Mouse (Mus musculus): ENCODE measurements around the gene Eif5a.
"Not testable (repeated sequence)": the region's sequence is repeated elsewhere in the genome, so short reads cannot be mapped to it uniquely, and the experiment has no call there.

Gene Eif5a

DNA sequence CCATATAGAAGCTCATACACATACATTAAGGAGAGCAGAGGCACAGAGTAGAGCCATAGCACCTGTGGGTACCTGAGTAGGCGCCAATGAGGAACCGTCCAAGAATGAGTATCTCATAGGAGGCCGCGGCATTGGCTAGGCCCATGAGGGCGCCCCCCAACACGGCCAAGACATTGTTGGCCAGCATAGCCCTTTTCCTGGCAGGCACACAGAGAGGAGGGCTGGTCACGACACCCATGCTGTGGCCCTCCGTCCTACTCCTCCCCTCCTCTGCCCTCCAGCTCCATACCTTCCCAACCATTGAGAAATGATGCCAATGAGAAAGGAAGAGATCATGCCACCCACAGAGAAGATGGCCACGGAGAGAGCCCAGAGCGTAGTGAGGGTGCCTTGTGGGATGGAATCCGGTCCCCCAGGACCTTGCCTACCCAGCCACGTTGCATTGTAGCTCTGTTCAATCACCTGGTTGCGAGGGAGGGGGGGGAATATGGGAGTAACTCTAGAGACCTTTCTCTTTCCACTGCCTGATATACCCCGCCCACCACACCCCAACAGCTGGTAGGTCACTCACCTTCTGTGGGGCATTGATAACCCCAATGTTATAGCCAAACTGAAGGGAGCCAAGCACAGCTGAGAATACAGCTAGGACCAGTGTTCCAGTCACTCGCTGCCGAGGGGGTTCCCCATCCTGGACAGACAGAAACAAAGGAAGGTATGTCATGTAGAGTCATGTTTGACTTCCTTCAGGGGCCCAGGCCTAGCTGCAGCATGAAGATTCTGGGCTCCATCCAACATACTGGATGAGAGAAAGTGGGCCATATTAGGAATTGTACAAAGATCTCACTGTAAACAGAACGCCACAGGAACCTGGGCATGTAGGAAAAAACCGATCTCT, 24.5 kb upstream of the Eif5a start:
- DNase-seq (ENCODE audit: low read depth, low spot score): no peak

DNA sequence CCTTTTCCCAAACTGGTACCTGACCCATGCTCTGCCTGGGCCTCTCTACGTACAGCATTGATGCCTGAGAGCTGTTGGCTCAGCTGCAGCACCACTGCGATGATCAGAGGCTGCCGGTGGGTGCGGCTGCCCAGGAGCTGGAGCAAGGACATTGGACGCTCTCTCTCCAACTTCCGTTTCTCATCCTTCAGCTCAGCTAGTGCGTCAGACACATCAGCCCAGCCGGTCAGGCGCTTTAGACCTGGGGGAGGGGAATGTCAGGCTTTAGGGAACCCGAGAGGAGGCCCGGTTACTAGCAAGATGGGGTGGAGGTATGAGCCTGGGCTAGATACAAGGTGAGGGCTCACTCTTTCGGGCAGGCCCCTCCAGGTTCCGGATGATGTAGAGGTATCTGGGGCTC, 23.5 kb upstream of the Eif5a start:
- DNase-seq (ENCODE audit: low read depth, low spot score): no peak

DNA sequence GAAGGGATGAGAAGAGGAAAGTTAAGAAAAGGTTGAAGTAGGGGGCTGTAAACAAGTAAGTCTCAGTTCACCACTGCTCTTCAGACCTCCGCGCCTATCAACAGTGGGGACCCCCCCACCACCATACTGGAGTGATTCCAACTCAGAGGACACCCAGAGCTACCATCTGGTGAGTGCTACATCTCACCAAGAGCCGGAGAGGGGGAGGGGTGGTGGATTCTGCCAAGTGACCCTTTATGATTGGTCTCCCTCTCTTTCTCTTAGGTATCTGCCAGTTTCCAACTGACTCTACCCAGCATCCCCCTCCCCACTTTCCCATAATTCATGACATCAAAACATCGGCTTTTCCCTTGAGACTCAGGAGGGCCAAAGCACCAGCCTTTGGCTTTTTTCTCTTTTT, 19.2 kb upstream of the Eif5a start:
- no peak for DNase-seq (ENCODE audit: low read depth, low spot score)

DNA sequence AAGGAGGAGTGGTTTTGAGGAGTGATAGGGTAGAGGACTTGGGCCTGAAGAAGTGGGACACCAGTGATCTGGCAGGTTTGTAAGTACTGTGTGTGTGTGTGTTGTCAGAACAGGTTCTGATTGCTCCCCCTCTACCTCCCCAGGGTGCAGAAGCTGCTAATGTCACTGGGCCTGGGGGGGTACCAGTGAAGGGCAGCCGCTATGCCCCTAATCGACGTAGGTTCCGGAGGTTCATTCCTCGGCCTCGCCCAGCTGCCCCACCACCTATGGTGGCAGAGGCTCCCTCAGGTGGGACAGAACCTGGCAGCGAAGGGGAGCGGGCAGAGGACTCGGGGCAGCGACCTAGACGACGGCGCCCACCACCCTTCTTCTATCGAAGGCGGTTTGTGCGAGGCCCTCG, 18.0 kb upstream of the Eif5a start:
- no peak for DNase-seq (ENCODE audit: low read depth, low spot score)

DNA sequence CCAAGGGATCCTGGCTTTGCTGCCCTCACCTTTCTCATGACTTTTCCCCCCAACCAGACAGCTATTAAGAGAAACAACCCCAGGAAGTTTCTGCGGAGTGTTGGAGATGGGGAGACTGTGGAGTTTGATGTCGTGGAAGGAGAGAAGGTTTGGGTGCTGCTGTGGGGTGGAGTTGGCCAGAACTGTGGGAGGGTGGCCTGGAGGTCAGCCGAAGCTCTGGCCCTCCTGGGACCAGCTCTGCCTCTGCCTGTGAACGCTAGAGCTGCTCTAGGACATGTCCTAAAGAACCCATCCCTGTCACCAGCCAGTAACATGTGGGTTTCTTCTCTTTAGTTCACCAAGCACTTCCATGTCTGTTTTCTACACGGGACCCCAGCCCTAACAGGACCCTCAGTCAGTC, 17.4 kb upstream of the Eif5a start:
- DNase-seq (ENCODE audit: low read depth, low spot score): no peak

DNA sequence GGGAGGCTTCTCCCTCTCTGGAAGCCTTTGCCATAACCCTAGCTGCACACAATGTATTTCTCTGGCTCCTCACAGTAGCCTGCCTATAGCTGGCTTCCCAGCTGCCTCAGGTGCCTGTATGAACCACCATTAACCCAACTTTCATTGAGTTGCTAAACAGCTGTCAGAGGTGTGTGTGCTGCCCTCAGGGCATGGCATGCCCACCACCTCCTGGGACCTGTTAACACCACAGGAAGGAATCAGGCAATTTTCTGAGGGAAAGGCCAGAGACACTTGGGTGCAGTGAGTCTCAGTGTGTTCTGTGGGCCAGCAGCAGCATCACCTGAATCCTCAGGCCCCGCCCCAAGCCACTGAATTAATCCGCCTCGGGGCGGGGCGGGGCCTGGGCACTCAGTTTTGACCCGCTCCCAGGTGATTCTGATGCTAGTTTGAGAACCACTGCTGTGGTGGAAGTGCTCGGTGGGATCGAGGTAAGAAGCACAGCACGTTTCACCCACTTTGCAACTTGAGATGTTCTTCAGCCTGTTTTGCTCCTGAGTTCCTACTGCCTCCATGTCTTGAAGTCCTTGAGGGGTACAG, 16.7 kb upstream of the Eif5a start:
- no peak for DNase-seq (ENCODE audit: low read depth, low spot score)

DNA sequence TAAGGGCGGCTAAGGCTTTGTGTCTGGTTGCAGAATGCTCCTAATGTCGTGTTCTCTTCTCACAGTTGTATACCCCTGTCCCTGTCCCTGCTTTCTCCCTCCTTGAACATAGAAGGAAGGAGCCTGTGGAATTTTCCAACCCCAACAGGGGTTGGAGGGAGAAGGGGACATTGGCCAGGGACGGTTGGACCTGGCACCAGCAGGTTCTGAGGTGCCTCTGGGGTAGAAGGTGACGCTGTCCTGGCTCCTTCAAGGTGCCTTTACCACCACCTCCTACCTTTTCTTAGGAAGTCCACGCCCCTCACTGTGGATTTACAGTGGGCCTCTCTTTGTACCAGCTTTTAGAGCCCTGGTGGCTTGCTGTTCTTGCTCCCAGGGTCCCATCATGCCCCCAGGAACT, 16.1 kb upstream of the Eif5a start:
- no peak for DNase-seq (ENCODE audit: low read depth, low spot score)

DNA sequence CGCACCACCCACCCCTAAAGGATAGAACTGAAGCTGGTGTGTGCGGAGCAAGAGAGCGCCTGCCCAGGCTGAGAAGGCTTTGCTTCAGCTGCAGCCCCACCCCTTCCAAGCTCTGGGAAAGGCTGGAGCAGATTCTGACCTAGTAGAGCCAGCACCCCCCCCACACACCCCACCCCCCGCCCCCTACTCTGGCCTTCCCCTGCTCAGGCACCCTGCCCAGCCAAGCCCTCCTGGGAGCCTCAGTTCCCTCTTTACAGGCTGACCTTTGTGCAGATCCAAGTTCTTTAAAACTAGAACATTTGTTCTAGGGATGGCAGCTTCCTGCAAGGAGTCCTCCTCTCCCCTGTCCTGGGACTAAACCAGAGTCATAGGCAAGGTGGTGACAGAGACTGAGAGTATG, 15.6 kb upstream of the Eif5a start:
- DNase-seq (ENCODE audit: low read depth, low spot score): no peak

DNA sequence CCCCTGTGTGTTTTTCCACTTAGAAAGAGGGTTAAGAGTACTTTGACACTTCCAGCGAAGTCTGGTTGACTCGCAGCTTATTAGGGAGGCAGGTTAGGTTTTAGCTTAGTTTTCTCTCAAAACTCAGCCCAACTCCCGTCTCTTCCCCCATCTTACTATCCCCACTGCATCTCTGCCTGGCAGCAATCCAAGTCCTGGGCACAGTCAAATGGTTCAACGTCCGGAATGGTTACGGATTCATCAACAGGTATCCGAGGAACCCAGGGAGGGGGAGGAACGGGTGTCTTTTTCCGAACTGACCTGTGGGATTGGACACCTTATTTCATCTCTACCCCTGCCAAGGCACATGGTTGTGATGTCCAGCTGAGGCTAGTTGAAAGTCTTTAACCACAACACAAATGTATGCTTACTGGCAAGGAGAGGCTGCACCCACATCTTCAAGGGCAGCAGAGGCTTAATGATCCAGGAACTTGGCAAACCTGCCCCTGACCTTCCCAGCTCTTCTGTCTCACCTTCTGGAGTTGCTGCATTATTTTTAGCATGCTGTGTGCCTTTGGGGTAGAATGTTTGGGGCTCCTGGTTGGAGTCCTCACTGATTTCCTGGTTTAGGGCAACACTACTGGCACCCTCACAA, 15.1 kb upstream of the Eif5a start:
- no peak for DNase-seq (ENCODE audit: low read depth, low spot score)

DNA sequence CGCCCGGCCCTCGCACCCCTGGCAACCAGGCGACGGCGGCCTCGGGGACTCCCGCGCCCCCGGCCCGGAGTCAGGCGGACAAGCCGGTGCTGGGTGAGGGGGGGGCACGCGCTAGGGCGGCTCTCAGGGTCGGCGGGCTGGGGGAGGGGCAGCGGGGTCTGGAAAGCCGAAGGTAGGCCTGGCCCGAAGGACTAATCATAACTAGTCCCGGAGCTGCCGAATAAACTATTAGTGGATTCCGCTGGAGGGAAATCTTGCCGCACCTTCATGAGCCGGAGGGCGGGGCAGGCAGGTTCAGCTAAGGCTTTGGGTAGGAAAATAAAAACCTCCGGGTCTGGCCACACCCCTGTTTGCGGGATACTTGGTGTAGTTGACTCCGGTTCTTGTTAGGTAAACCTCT, 14.4 kb upstream of the Eif5a start:
- no peak for DNase-seq (ENCODE audit: low read depth, low spot score)

DNA sequence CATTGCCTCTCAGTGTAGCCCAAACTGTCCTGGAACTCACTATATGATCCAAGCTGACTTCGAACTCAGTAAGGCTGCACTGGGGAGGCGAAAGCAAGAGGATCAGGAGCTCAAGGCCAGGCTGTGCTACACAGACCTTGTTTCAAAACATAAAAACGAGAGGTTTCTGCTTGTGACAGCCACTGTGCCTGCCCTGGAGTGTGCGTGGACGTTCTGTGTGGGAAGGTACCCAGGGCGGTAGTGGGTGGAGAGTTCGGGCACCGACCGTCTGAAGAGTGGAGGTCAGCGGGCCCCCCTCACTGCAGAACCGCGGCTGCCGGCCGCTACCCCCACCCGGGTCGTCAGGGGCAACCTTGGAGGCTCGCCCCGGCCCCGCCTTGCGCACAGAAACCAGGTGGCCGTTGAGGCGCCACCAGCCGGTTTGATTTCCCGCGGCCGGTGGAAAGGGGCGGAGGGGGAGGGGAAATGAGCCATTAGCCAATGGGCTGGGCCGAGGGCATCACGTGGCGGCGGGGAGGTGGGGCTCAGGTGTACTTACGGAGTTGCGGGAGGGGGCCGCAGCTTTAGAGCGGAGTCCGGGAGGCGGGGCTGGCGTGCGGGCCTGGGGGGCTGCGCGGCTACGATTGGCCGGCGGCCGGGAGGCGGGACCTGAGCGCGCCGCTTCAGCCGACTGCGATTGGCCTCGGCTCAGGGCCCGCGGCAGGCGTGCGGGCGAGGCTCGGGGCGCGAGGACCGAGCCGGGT, 13.6 kb upstream of the Eif5a start, which contains the start of gene Ybx2:
Gene Ybx2, plus strand, starts transcription at position 660 of the 743 bp plus-strand sequence.
- peak; percentile 62 for DNase-seq (ENCODE audit: low read depth, low spot score)

DNA sequence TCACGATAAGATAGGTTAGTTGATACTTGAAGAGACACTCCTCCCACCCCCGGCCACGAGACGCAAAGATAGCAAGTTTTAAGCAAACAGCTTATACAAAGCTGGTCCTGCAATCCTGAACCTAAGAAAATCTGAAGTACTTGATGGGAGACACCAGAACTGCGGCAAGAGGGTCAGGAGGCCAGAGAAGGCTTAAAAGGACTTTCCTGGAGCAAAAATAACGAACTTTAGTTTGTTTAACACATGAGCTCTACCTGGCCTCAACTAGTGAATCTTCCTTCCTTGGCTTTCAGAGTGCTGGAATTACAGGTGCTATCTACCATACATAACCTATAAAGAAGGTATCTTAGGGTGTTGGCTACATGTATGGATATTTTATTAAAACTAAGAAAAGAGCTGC, 12.9 kb upstream of the Eif5a start:
- no peak for DNase-seq (ENCODE audit: low read depth, low spot score)

DNA sequence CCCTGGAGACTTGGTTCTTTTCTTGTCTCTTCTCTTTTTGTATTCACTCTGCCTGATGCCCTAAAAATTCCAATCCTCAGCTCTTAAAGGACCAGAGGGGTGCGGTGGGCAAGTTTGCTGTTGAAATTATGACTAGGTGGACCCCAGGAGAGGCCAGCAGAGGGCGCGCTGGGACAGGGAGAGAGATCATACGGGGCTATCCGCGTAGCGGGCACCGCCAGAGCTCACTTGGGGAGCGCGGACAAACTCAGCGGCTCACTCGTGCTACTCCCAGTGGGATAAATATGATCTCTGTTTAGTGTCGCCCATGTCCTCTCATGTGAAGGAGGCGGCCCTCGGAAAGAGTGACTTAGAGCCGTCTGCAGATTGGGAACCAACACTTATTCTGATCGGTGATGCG, 12.4 kb upstream of the Eif5a start:
- DNase-seq (ENCODE audit: low read depth, low spot score): no peak

DNA sequence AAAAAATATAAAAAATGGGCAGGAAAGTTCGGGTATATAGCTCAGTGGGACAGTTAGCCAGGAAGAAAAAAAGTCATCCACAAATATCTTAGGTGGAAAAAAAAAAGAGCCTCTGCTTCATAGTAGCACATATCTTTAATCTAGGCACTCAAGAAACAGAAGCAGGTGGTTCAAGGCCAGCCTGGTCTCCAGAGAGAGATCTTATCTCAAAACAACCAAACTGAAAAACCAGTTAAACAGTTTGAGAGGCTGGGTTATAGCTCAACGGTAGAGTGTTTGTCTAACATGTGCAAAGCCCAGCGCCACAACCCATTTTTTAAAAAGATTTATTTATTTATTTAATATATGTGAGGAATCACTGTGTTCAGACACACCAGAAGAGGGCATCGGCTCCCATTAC, 11.3 kb upstream of the Eif5a start:
- no peak for DNase-seq (ENCODE audit: low read depth, low spot score)

DNA sequence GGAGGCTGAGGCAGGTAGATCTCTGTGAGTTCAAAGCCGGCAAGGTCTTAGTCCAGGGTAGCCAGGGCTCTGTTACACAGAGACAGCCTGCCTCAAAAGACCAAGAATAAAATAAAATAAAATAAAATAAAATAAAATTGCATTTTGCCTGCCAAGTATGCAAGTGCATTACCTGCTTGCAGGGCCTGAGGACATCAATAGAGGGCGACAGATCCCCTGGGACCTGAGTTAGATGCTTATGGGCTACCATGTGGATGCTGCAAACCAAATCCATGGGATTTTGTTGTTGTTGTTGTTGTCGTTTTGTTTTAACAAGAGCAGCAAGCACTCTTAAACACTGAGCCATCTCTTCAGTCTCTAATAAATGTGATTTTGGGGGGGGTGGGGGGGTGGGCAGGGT, 10.5 kb upstream of the Eif5a start:
- DNase-seq (ENCODE audit: low read depth, low spot score): no peak

DNA sequence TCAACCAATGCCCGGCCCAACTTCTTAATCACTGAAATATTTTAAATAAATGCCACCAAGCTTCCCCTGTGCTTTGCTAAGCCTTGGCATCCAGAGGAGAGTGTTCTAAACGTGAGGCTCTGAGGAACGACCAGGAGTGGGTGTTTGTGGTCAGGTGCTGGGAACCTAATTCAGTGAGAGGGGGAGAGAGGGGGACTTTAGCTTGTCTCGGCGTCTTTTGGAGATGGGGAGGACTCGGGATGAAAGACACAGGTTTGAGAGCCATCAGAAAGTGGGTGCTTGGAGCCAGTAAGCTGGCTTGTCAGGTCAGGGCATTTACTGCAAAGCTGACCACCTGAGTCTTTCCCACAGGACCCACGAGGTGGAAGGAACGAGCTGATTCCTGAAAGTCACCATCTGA, 10.0 kb upstream of the Eif5a start:
- DNase-seq (ENCODE audit: low read depth, low spot score): no peak

DNA sequence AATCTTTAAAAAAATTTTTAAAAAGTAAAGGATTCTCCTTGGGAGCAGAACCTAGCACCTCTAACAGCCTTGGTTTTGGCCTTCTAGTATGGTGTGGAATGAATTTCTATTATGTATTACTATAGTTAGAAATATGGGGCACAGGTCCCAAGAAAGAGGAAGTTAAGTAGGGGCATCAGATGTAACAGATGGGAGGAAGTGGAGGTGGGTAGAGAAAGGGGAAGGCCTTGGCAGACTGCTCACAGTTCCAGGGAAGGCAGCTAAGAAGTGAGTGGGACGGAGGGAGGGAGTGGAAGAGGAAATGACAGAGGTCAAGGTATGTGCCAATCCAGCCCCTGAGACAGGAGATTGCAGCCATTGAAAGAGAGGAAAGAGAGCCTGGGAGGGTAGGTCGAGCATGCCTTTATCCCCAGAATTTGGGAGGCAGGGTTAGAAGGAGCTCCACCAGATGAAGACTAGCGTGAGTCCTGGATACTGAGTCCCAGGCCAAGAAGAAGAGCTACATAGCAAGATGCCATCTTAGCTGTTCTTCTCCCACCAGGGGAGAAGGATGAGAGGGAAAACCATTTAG, 9.3 kb upstream of the Eif5a start:
- DNase-seq (ENCODE audit: low read depth, low spot score): no peak

DNA sequence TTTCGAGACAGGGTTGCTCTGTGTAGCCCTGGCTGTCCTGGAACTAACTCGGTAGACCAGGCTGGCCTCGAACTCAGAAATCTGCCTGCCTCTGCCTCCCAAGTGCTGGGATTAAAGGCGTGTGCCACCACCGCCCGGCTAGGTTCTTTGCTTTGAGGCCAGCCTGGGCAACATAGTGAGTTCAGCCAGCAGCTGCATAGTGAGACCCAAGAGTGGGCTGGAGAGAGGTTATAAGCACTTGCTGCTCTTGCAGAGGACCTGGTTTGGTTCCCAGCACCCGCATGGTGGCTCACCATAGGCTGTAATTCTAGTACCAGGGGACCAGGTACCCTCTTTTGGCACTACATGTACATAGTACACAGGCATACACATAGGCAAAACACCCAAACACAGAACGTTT, 8.4 kb upstream of the Eif5a start:
- not testable (repeated sequence) for DNase-seq (ENCODE audit: low read depth, low spot score)

DNA sequence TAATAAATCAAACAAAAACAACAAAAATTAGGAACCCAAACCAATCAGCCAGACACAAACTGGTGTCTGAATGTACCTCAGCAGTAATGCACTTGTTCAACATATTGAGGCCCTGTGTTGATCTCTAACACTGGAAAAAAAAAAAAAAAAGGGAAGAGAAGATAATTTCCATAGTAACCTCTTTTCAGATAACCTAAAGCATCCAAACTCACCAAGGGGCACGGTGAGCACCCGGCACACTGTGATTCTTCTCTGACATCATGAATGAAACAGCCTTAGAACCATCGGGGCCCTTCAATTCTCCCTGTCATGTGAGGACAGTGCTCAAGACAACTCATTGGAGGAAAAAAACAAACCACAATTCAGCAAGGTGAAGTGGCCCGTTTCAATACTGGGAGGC, 8.0 kb upstream of the Eif5a start:
- no peak for DNase-seq (ENCODE audit: low read depth, low spot score)

DNA sequence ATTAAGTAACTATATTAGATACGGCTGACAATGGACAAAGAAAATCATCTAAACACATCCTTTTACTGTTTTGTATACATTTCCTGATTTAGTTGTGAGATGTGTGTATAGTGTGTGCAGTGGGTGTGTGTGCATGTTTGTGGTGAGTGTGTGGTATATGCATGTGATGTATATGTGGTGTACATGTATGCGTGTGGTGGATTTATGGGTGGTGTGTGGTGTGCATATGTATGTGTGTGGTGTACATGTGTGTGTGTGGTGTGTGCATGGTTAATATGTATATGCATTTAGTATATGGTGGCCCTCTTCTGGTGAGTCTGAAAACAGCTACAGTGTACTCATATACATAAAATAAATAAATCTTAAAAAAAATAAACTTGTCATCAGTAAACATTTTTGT, 5.7 kb upstream of the Eif5a start:
- DNase-seq (ENCODE audit: low read depth, low spot score): no peak

DNA sequence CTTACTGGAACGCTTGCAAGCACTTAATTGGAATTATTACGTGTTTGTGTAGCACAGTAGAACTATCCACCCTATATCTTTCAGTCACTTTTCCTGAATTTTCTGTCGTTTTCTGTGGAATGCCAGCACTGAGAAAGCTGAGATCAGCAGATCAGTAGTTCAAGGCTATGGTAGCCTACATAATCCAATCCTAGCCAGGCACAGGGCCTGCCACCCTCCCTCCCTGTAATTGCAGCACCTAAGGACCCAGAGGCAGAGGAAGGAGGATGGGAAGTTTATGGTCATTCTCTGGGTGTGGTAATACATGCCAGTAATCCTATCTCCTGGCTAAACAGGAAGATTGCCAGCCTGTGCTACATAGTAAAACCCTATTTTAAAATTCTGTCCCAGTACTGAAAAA, 1.0 kb upstream of the Eif5a start:
- no peak for DNase-seq (ENCODE audit: low read depth, low spot score)
